Comparison of ENCODE assay signal across 15 mouse cellular contexts in genomic region chr7:64696521-64697281, GRCm38 (mm10).
DNase-seq lines count a peak whose midpoint lies in the region; ATAC-seq and TF ChIP-seq lines count a peak whose summit lies in the region.
"Had no signal": no experiment of that assay in that cellular context is flagged by ENCODE, and none has a peak within 500 bp of the region (broad histone marks: within the 10 kb centered on the region; RNA-seq: fewer than 3 reads in every experiment).

No protein-coding gene starts in this region.

- H3K4me1 ChIP-seq in lung, embryonic 14.5 days (ENCODE audit: insufficient read depth), result no peaks in the 10 kb centered on the region
- peaks cover 47% of the 10 kb centered on the region for H3K4me1 ChIP-seq in forebrain, embryonic 15.5 days
- H3K4me1 ChIP-seq in limb, embryonic 14.5 days (ENCODE audit: control insufficient read depth, insufficient read depth, low read length), result peaks cover 4% of the 10 kb centered on the region; the same call in 1 of the 2 replicates
- no peaks in the 10 kb centered on the region for H3K4me1 ChIP-seq in lung, postnatal 0 days (ENCODE audit: insufficient read depth, low read depth, low read length)
- H3K4me1 ChIP-seq: stomach, embryonic 15.5 days had no signal

- H3K9ac ChIP-seq in lung, embryonic 14.5 days, result no peak overlapping the region
- no peak overlapping the region for H3K9ac ChIP-seq in forebrain, embryonic 15.5 days (replicated peaks)
- H3K9ac ChIP-seq in limb, embryonic 14.5 days (ENCODE audit: low read depth, low read length, severe bottlenecking), result no peak overlapping the region
- H3K9ac ChIP-seq in lung, postnatal 0 days (replicated peaks; ENCODE audit: low read depth), result no peak overlapping the region
- H3K9ac ChIP-seq: stomach, embryonic 15.5 days had no signal

- peak; percentile 4 for DNase-seq in lung, embryonic 14.5 days
- no peak for DNase-seq in lung, postnatal 10 days
- peak; percentile 3 for DNase-seq in limb, embryonic 14.5 days (ENCODE audit: low spot score)
- peak; percentile 29 for DNase-seq in telencephalon, adult 2 months (ENCODE audit: low read depth, low spot score)
- DNase-seq in thymus, postnatal 10 days (ENCODE audit: low spot score in 2 of 2), result no peak
- no peak for DNase-seq in lung, postnatal 0 days (ENCODE audit: low spot score)
- DNase-seq: adrenal gland, adult 8-10 months; cerebellum, adult 11 months; embryo, embryonic 11 days; heart, adult 18-20 months; heart, postnatal 4 days; kidney, adult 9 months had no signal

- WGBS in lung, embryonic 14.5 days, result 57% methylated on average over 14 of the region's 14 CpGs
- 17% methylated on average over 14 of the region's 14 CpGs for WGBS in forebrain, embryonic 15.5 days
- 46% methylated on average over 14 of the region's 14 CpGs for WGBS in limb, embryonic 14.5 days
- WGBS in lung, postnatal 0 days, result 65% methylated on average over 14 of the region's 14 CpGs

- no peaks in the 10 kb centered on the region for H3K9me3 ChIP-seq in lung, embryonic 14.5 days (ENCODE audit: low read depth, low read length)
- H3K9me3 ChIP-seq in forebrain, embryonic 15.5 days, result no peaks in the 10 kb centered on the region
- H3K9me3 ChIP-seq in limb, embryonic 14.5 days (ENCODE audit: control insufficient read depth, low read length), result no peaks in the 10 kb centered on the region
- H3K9me3 ChIP-seq in lung, postnatal 0 days (ENCODE audit: low read length), result no peaks in the 10 kb centered on the region
- H3K9me3 ChIP-seq: stomach, embryonic 15.5 days had no signal

- H3K4me3 ChIP-seq in lung, embryonic 14.5 days (ENCODE audit: low read depth, low read length), result no peak overlapping the region
- H3K4me3 ChIP-seq in forebrain, embryonic 15.5 days, result no peak overlapping the region
- no peak overlapping the region for H3K4me3 ChIP-seq in limb, embryonic 14.5 days (replicated peaks; ENCODE audit: low read length)
- no peak overlapping the region for H3K4me3 ChIP-seq in lung, postnatal 0 days (ENCODE audit: low read depth, low read length)
- H3K4me3 ChIP-seq: stomach, embryonic 15.5 days had no signal

- no peak overlapping the region for H3K4me2 ChIP-seq in lung, embryonic 14.5 days
- no peak overlapping the region for H3K4me2 ChIP-seq in forebrain, embryonic 15.5 days (replicated peaks)
- H3K4me2 ChIP-seq in limb, embryonic 14.5 days (replicated peaks; ENCODE audit: low read depth, low read length, severe bottlenecking), result no peak overlapping the region
- H3K4me2 ChIP-seq in lung, postnatal 0 days (replicated peaks; ENCODE audit: low read depth, low read length), result no peak overlapping the region
- H3K4me2 ChIP-seq: liver, embryonic 11.5 days; stomach, embryonic 15.5 days had no signal

- no peaks in the 10 kb centered on the region for H3K27me3 ChIP-seq in lung, embryonic 14.5 days (ENCODE audit: insufficient read depth, low read length)
- H3K27me3 ChIP-seq in forebrain, embryonic 15.5 days, result no peaks in the 10 kb centered on the region
- no peaks in the 10 kb centered on the region for H3K27me3 ChIP-seq in limb, embryonic 14.5 days (ENCODE audit: control insufficient read depth, insufficient read depth, low read length)
- H3K27me3 ChIP-seq in lung, postnatal 0 days (replicated peaks; ENCODE audit: insufficient read depth, low read length), result no peaks in the 10 kb centered on the region
- H3K27me3 ChIP-seq: stomach, embryonic 15.5 days had no signal

- H3K27ac ChIP-seq in lung, embryonic 14.5 days (ENCODE audit: low read depth), result no peak overlapping the region
- peak overlapping the region; percentile 82 for H3K27ac ChIP-seq in forebrain, embryonic 15.5 days (replicated peaks)
- no peak overlapping the region for H3K27ac ChIP-seq in limb, embryonic 14.5 days (replicated peaks; ENCODE audit: low read depth, low read length)
- no peak overlapping the region for H3K27ac ChIP-seq in lung, postnatal 0 days (ENCODE audit: low read length)
- H3K27ac ChIP-seq: stomach, embryonic 15.5 days had no signal

- H3K36me3 ChIP-seq in lung, embryonic 14.5 days (ENCODE audit: insufficient read depth), result no peaks in the 10 kb centered on the region
- peaks cover 9% of the 10 kb centered on the region; the same call in 1 of the 2 replicates for H3K36me3 ChIP-seq in forebrain, embryonic 15.5 days
- H3K36me3 ChIP-seq in limb, embryonic 14.5 days (ENCODE audit: control insufficient read depth, insufficient read depth, low read length), result no peaks in the 10 kb centered on the region
- H3K36me3 ChIP-seq in lung, postnatal 0 days (ENCODE audit: insufficient read depth, low read length), result no peaks in the 10 kb centered on the region
- H3K36me3 ChIP-seq: stomach, embryonic 15.5 days had no signal

- no peak for ATAC-seq in lung, embryonic 14.5 days (ENCODE audit: insufficient read depth)
- peak; percentile 87 for ATAC-seq in forebrain, embryonic 15.5 days (replicated peaks)
- ATAC-seq in limb, embryonic 14.5 days (ENCODE audit: low FRiP score, low read depth), result peak; percentile 23; the same call in 1 of the 2 replicates
- no peak for ATAC-seq in lung, postnatal 0 days

- TF ChIP-seq POLR2A in limb, embryonic 14.5 days (IDR thresholded peaks at IDR 0.05; ENCODE audit: borderline replicate concordance, extremely low read depth, insufficient read depth, insufficient read length), result no peak

- TF ChIP-seq CTCF in lung, embryonic 14.5 days (IDR thresholded peaks at IDR 0.05; ENCODE audit: low read depth), result no peak
- no peak for TF ChIP-seq CTCF in lung, postnatal 0 days (IDR thresholded peaks at IDR 0.05)

- no peak for TF ChIP-seq EP300 in lung, postnatal 0 days (IDR thresholded peaks at IDR 0.05)

Comparison
In these comparisons a context has a peak if more than half of its experiments do, and no peak if none do; other contexts are left out.
1. DNase-seq: peak in lung, embryonic 14.5 days (single experiment), limb, embryonic 14.5 days (single experiment) and telencephalon, adult 2 months (single experiment); none in lung, postnatal 10 days (single experiment), thymus, postnatal 10 days (0 of 2) and lung, postnatal 0 days (single experiment).
2. ATAC-seq: peak in forebrain, embryonic 15.5 days (single experiment) and limb, embryonic 14.5 days (single experiment); none in lung, embryonic 14.5 days (single experiment) and lung, postnatal 0 days (single experiment).